ENCODE assay signal across 8 mouse cellular contexts in genomic region chr9:35535110-35535509, GRCm38 (mm10). TPM values are rescaled to one million over a fixed set of nuclear protein-coding genes. Genes with fewer than 3 reads are reported as not detected.
DNase-seq lines count a peak whose midpoint lies in the region; ATAC-seq and TF ChIP-seq lines count a peak whose summit lies in the region.

No protein-coding gene starts in this region.

- TF ChIP-seq CTCF in thymus, adult 2 months (IDR thresholded peaks at IDR 0.05; ENCODE audit: borderline replicate concordance, control insufficient read depth, extremely low read depth, insufficient read depth, low read length, poor library complexity): no peak

- DNase-seq in thymus, adult 2 months: peak; percentile 40
- no peak for DNase-seq in thymus, adult 18-20 months
- DNase-seq in c-Kit-positive CD71-positive TER-119-negative erythroid progenitor cells, embryonic 14.5 days (ENCODE audit: low read depth): peak; percentile 34
- peak; percentile 17 for DNase-seq in liver, embryonic 13.5 days
- DNase-seq in urinary bladder, adult 2 months (ENCODE audit: low spot score): no peak

- TF ChIP-seq POLR2A in thymus, adult 2 months (IDR thresholded peaks at IDR 0.05; ENCODE audit: control insufficient read depth, extremely low read depth, insufficient read depth, low read length, poor library complexity): no peak

- ATAC-seq in forebrain, embryonic 12.5 days (ENCODE audit: low FRiP score): peak; percentile 90
- peak; percentile 96 for ATAC-seq in inflammation-experienced regulatory T-cells, adult 6 months
- peak; percentile 70 for ATAC-seq in liver, embryonic 13.5 days (ENCODE audit: low read depth)
- peak; percentile 80 for ATAC-seq in neural tube, embryonic 12.5 days (ENCODE audit: low FRiP score, low read depth)

- no peak overlapping the region for H3K4me3 ChIP-seq in thymus, adult 2 months (ENCODE audit: control insufficient read depth, insufficient read depth, low read length)
- H3K4me3 ChIP-seq in forebrain, embryonic 12.5 days (replicated peaks): no peak overlapping the region
- H3K4me3 ChIP-seq in liver, embryonic 13.5 days (replicated peaks): no peak overlapping the region
- no peak overlapping the region for H3K4me3 ChIP-seq in neural tube, embryonic 12.5 days

- no peaks in the 10 kb centered on the region for H3K9me3 ChIP-seq in forebrain, embryonic 12.5 days
- no peaks in the 10 kb centered on the region for H3K9me3 ChIP-seq in liver, embryonic 13.5 days (replicated peaks)
- H3K9me3 ChIP-seq in neural tube, embryonic 12.5 days: no peaks in the 10 kb centered on the region

- no peak overlapping the region for H3K27ac ChIP-seq in thymus, adult 2 months (ENCODE audit: control insufficient read depth, insufficient read depth, low read length)
- no peak overlapping the region for H3K27ac ChIP-seq in forebrain, embryonic 12.5 days
- H3K27ac ChIP-seq in liver, embryonic 13.5 days: no peak overlapping the region
- no peak overlapping the region for H3K27ac ChIP-seq in neural tube, embryonic 12.5 days

- no peaks in the 10 kb centered on the region for H3K36me3 ChIP-seq in thymus, adult 2 months (ENCODE audit: control insufficient read depth, insufficient read depth, low read length)
- H3K36me3 ChIP-seq in forebrain, embryonic 12.5 days (replicated peaks): no peaks in the 10 kb centered on the region
- no peaks in the 10 kb centered on the region for H3K36me3 ChIP-seq in liver, embryonic 13.5 days
- H3K36me3 ChIP-seq in neural tube, embryonic 12.5 days: no peaks in the 10 kb centered on the region

- WGBS in thymus, adult 2 months: 23% methylated on average over 2 of the region's 2 CpGs
- 8% methylated on average over 2 of the region's 2 CpGs for WGBS in forebrain, embryonic 12.5 days
- WGBS in liver, embryonic 13.5 days (ENCODE audit: insufficient replicate concordance): 6% methylated on average over 2 of the region's 2 CpGs
- 9% methylated on average over 2 of the region's 2 CpGs for WGBS in neural tube, embryonic 12.5 days

- H3K9ac ChIP-seq in forebrain, embryonic 12.5 days: no peak overlapping the region
- no peak overlapping the region for H3K9ac ChIP-seq in liver, embryonic 13.5 days
- no peak overlapping the region for H3K9ac ChIP-seq in neural tube, embryonic 12.5 days

- H3K4me1 ChIP-seq in thymus, adult 2 months (replicated peaks; ENCODE audit: control insufficient read depth, insufficient read depth, low read length): no peaks in the 10 kb centered on the region
- H3K4me1 ChIP-seq in forebrain, embryonic 12.5 days: no peaks in the 10 kb centered on the region
- peaks cover 12% of the 10 kb centered on the region; the same call in 1 of the 2 replicates for H3K4me1 ChIP-seq in liver, embryonic 13.5 days (replicated peaks)
- H3K4me1 ChIP-seq in neural tube, embryonic 12.5 days: peaks cover 9% of the 10 kb centered on the region; the same call in 1 of the 2 replicates

- no peaks in the 10 kb centered on the region for H3K27me3 ChIP-seq in thymus, adult 2 months (ENCODE audit: control insufficient read depth, insufficient read depth, low read length)
- 0 out of 2 replicates have a peak, but pooled peaks cover 3% of the 10 kb centered on the region for H3K27me3 ChIP-seq in forebrain, embryonic 12.5 days
- no peaks in the 10 kb centered on the region for H3K27me3 ChIP-seq in liver, embryonic 13.5 days
- no peaks in the 10 kb centered on the region for H3K27me3 ChIP-seq in neural tube, embryonic 12.5 days (replicated peaks)

- no peak overlapping the region for H3K4me2 ChIP-seq in forebrain, embryonic 12.5 days
- H3K4me2 ChIP-seq in liver, embryonic 13.5 days: no peak overlapping the region
- no peak overlapping the region for H3K4me2 ChIP-seq in neural tube, embryonic 12.5 days (replicated peaks)

RNA-seq across cellular contexts. Expression of gene Gm1113, which starts 17.0 kb away (rescaled TPM):
- not detected in 2 replicates for polyA plus RNA-seq in thymus, adult 2 months (2012; rRNA removed)
- not detected in 2 replicates for polyA plus RNA-seq in forebrain, embryonic 12.5 days (2016; fragmentation: Nextera tagmentation; extraction: Ambion mirVana)
- polyA plus RNA-seq in inflammation-experienced regulatory T-cells, adult 6 months (2017; shearing (Covaris generic)): not detected
- not detected in 2 replicates for polyA plus RNA-seq in liver, embryonic 13.5 days (2015; fragmentation: Nextera tagmentation; extraction: Ambion mirVana)
- polyA plus RNA-seq in neural tube, embryonic 12.5 days (2016; fragmentation: Nextera tagmentation; extraction: Ambion mirVana): not detected in 2 replicates
- not detected in 2 replicates for polyA plus RNA-seq in urinary bladder, adult 2 months (2012; rRNA removed)

RNA-seq across cellular contexts. Expression of gene Ddx25, which starts 23.2 kb away (rescaled TPM):
- 0.03 and 0.08 TPM in 2 replicates for polyA plus RNA-seq in thymus, adult 2 months (2012; rRNA removed)
- 10.4 and 11.4 TPM in 2 replicates for polyA plus RNA-seq in forebrain, embryonic 12.5 days (2016; fragmentation: Nextera tagmentation; extraction: Ambion mirVana)
- under 1 TPM; 0.11 to 0.26 (median 0.14) TPM for polyA plus RNA-seq in inflammation-experienced regulatory T-cells, adult 6 months (2017; shearing (Covaris generic))
- 0.39 and 0.42 TPM in 2 replicates for polyA plus RNA-seq in liver, embryonic 13.5 days (2015; fragmentation: Nextera tagmentation; extraction: Ambion mirVana)
- 14.5 and 15.7 TPM in 2 replicates for polyA plus RNA-seq in neural tube, embryonic 12.5 days (2016; fragmentation: Nextera tagmentation; extraction: Ambion mirVana)
- 0.03 TPM in 1 of 2 replicates, not detected in the other for polyA plus RNA-seq in urinary bladder, adult 2 months (2012; rRNA removed)

RNA-seq across cellular contexts. Expression of gene Pus3, which starts 23.3 kb away (rescaled TPM):
- 4.7 and 6.1 TPM in 2 replicates for polyA plus RNA-seq in thymus, adult 2 months (2012; rRNA removed)
- 19.1 and 19.3 TPM in 2 replicates for polyA plus RNA-seq in forebrain, embryonic 12.5 days (2016; fragmentation: Nextera tagmentation; extraction: Ambion mirVana)
- 10 to 100 TPM; 16.9 to 27.8 (median 19.5) TPM for polyA plus RNA-seq in inflammation-experienced regulatory T-cells, adult 6 months (2017; shearing (Covaris generic))
- polyA plus RNA-seq in liver, embryonic 13.5 days (2015; fragmentation: Nextera tagmentation; extraction: Ambion mirVana): 9.3 and 11.4 TPM in 2 replicates
- polyA plus RNA-seq in neural tube, embryonic 12.5 days (2016; fragmentation: Nextera tagmentation; extraction: Ambion mirVana): 17.2 and 17.6 TPM in 2 replicates
- polyA plus RNA-seq in urinary bladder, adult 2 months (2012; rRNA removed): 10.8 and 13.5 TPM in 2 replicates

RNA-seq across cellular contexts. Expression of gene Pate2, which starts 35.0 kb away (rescaled TPM):
- polyA plus RNA-seq in thymus, adult 2 months (2012; rRNA removed): 0.33 and 0.49 TPM in 2 replicates
- polyA plus RNA-seq in forebrain, embryonic 12.5 days (2016; fragmentation: Nextera tagmentation; extraction: Ambion mirVana): 2.3 TPM in 2 replicates
- not detected for polyA plus RNA-seq in inflammation-experienced regulatory T-cells, adult 6 months (2017; shearing (Covaris generic))
- 0.25 and 0.36 TPM in 2 replicates for polyA plus RNA-seq in liver, embryonic 13.5 days (2015; fragmentation: Nextera tagmentation; extraction: Ambion mirVana)
- 1.5 and 1.7 TPM in 2 replicates for polyA plus RNA-seq in neural tube, embryonic 12.5 days (2016; fragmentation: Nextera tagmentation; extraction: Ambion mirVana)
- 0.18 and 0.25 TPM in 2 replicates for polyA plus RNA-seq in urinary bladder, adult 2 months (2012; rRNA removed)

RNA-seq across cellular contexts. Expression of gene Hyls1, which starts 35.1 kb away (rescaled TPM):
- polyA plus RNA-seq in thymus, adult 2 months (2012; rRNA removed): 4.8 and 4.9 TPM in 2 replicates
- 26.7 and 29.9 TPM in 2 replicates for polyA plus RNA-seq in forebrain, embryonic 12.5 days (2016; fragmentation: Nextera tagmentation; extraction: Ambion mirVana)
- 10 to 100 TPM in 1 of 3 experiments, 1 to 10 TPM in 2; 4.9 to 16.2 (median 5.7) TPM for polyA plus RNA-seq in inflammation-experienced regulatory T-cells, adult 6 months (2017; shearing (Covaris generic))
- 9.8 and 11.9 TPM in 2 replicates for polyA plus RNA-seq in liver, embryonic 13.5 days (2015; fragmentation: Nextera tagmentation; extraction: Ambion mirVana)
- polyA plus RNA-seq in neural tube, embryonic 12.5 days (2016; fragmentation: Nextera tagmentation; extraction: Ambion mirVana): 17.8 and 21.3 TPM in 2 replicates
- polyA plus RNA-seq in urinary bladder, adult 2 months (2012; rRNA removed): 2.8 and 2.9 TPM in 2 replicates

Comparison
In these comparisons a context has a peak if more than half of its experiments do, and no peak if none do; other contexts are left out.
1. DNase-seq: peak in thymus, adult 2 months (single experiment), c-Kit-positive CD71-positive TER-119-negative erythroid progenitor cells, embryonic 14.5 days (single experiment) and liver, embryonic 13.5 days (single experiment); none in thymus, adult 18-20 months (0 of 2) and urinary bladder, adult 2 months (single experiment).
2. Peak in every context shown above with its lines, with median percentiles within 50 percentile points of each other: ATAC-seq.